Mouse (Mus musculus) liver, embryonic 15.5 days (tissue): ENCODE measurements around the gene Mff. TPM values are rescaled to one million over a fixed set of nuclear protein-coding genes. Genes with fewer than 3 reads are reported as not detected.

Experiments used
- ATAC-seq: fragments of 200-750 bp; cut with Nextera tagmentation; 2 replicates; pipeline ENCODE4 v1.8.0; 2017; ENCODE audit warnings: moderate number of reproducible peaks, mild to moderate bottlenecking, moderate library complexity; ENCODE audit not compliant: insufficient read depth
- H3K27ac ChIP-seq: fragments of 300-500 bp; sonication (generic); replicated peaks from 2 replicates; pipeline ENCODE4 v1.5.1; 2015; ENCODE audit warnings: mild to moderate bottlenecking, inconsistent platforms
- H3K27me3 ChIP-seq: fragments of 300-500 bp; sonication (generic); 2 replicates; pipeline ENCODE4 v1.6.1; 2015; ENCODE audit warnings: mild to moderate bottlenecking, inconsistent platforms
- H3K36me3 ChIP-seq: fragments of 300-500 bp; sonication (generic); replicated peaks from 2 replicates; pipeline ENCODE4 v1.6.1; 2015; ENCODE audit warnings: moderate library complexity, mild to moderate bottlenecking, inconsistent platforms
- H3K4me1 ChIP-seq: fragments of 300-500 bp; sonication (generic); replicated peaks from 2 replicates; pipeline ENCODE4 v1.6.1; 2015; ENCODE audit warnings: inconsistent platforms
- H3K4me2 ChIP-seq: fragments of 300-500 bp; sonication (generic); 2 replicates; pipeline ENCODE4 v1.6.1; 2015; ENCODE audit warnings: moderate library complexity, mild to moderate bottlenecking, inconsistent platforms
- H3K4me3 ChIP-seq: fragments of 300-500 bp; sonication (generic); replicated peaks from 2 replicates; pipeline ENCODE4 v1.5.1; 2015; ENCODE audit warnings: mild to moderate bottlenecking, inconsistent platforms
- H3K9ac ChIP-seq: fragments of 300-500 bp; sonication (generic); 2 replicates; pipeline ENCODE4 v1.6.1; 2015; ENCODE audit warnings: moderate library complexity, mild to moderate bottlenecking, inconsistent platforms
- H3K9me3 ChIP-seq: fragments of 300-500 bp; sonication (generic); replicated peaks from 2 replicates; pipeline ENCODE4 v1.6.1; 2016; ENCODE audit warnings: inconsistent platforms
- WGBS: fragments of 180-500 bp; shearing (Covaris S2); methylation state at CpG from one replicate; pipeline ENCODE4 v1.1.7; 2015; ENCODE audit warnings: mixed read lengths; ENCODE audit not compliant: insufficient replicate concordance; 5-methylcytosine and 5-hydroxymethylcytosine counted together
- polyA plus RNA-seq: library from polyadenylated mRNA; unstranded; fragments of >200 nt; fragmentation: Nextera tagmentation; extraction: Ambion mirVana; gene quantifications from 2 replicates; pipeline ENCODE4 v1.2.1, GENCODE M21; 2015

Mff gene
- polyA plus RNA-seq, 1 experiment from 2014 or later: 171 TPM

GRCm38 (mm10) chr1:82738066-82738465, 13.4 kb downstream of the Mff start:
- Histone ChIP-seq H3K4me3 (no peak overlapping the region), H3K27ac (no peak overlapping the region), H3K9me3 (no peaks in the 10 kb centered on the region), H3K9ac (no peak overlapping the region), H3K4me1 (0 out of 2 replicates have a peak, but pooled peaks cover 4% of the 10 kb centered on the region), H3K27me3 (no peaks in the 10 kb centered on the region), H3K36me3 (peaks cover 79% of the 10 kb centered on the region), H3K4me2 (no peak overlapping the region)
- 81% methylated on average over 1 of the region's 1 CpGs for WGBS
- no peak for ATAC-seq

DNA sequence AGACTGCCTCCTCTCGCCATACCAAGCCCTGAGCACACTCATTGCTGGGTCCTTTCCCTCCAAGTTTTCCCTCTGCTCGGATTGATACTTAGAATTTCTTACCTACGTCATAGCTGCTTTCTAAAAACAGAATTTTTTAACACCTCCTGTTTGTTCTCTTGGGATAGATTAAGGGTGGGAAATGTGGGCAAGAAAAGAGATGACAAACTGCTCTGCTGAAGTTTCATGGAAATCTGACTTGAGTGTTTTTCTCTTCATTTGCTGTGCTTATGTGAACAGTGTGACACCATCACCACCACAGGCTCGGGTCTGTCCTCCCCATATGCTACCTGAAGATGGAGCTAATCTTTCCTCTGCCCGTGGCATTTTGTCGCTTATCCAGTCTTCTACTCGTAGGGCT, 16.8 kb downstream of the Mff start:
- 83% methylated on average over 7 of the region's 7 CpGs for WGBS
- no peak overlapping the region for H3K9ac ChIP-seq
- peaks cover 66% of the 10 kb centered on the region for H3K36me3 ChIP-seq
- no peaks in the 10 kb centered on the region for H3K27me3 ChIP-seq
- H3K4me1 ChIP-seq: no peaks in the 10 kb centered on the region; the same call in 1 of the 2 replicates
- no peak overlapping the region for H3K4me3 ChIP-seq
- ATAC-seq: no peak
- H3K4me2 ChIP-seq: no peak overlapping the region
- H3K27ac ChIP-seq: no peak overlapping the region
- H3K9me3 ChIP-seq: no peaks in the 10 kb centered on the region

DNA sequence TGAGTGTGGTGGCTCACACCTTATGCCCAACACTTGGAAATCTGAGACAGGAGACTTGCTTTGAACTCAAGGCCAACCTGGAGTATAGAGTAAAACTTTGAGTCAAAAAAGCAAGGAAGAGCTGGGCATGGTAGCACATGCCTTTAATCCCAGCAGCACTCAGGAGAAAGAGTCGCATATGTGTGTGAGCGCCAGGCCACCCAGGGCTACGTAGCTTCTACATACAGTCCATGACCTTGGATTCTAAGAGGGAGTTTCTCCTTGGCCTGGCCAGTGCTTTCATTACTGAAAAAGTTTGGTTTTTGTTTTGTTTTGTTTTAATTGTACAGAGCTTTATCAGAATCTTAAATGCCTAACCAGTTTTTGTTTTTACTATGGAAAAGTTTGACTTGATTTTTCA, 19.3 kb downstream of the Mff start:
- no peaks in the 10 kb centered on the region for H3K9me3 ChIP-seq
- peaks cover 6% of the 10 kb centered on the region for H3K4me1 ChIP-seq
- no peak for ATAC-seq
- H3K27ac ChIP-seq: no peak overlapping the region
- 86% methylated on average over 3 of the region's 3 CpGs for WGBS
- H3K4me3 ChIP-seq: no peak overlapping the region
- no peaks in the 10 kb centered on the region for H3K27me3 ChIP-seq
- no peak overlapping the region for H3K9ac ChIP-seq
- H3K4me2 ChIP-seq: no peak overlapping the region
- H3K36me3 ChIP-seq: peaks cover 54% of the 10 kb centered on the region

DNA sequence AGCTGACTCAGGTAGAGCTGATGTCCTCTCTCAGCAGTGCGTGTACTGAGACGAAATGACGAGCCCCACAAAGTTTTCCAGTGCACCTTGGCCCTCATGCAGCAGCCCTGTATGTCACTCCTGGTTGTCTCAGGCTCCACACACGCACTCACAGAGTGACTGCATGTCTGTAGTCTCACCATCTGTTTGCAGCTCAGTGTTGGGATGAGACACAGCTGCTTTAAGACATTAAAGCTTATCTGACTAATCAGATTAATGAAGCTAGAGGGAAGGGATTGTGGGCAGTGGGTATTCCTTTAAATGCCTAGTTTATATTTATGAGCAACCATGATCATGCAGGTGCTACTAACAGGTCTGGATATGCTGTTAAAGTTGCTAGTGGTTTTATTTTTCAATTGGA, 21.7 kb downstream of the Mff start:
- ATAC-seq: no peak
- Histone ChIP-seq H3K27ac (no peak overlapping the region), H3K4me1 (peaks cover 6% of the 10 kb centered on the region), H3K4me3 (no peak overlapping the region), H3K27me3 (no peaks in the 10 kb centered on the region), H3K9ac (no peak overlapping the region), H3K4me2 (no peak overlapping the region), H3K9me3 (no peaks in the 10 kb centered on the region), H3K36me3 (peaks cover 49% of the 10 kb centered on the region)
- WGBS: 78% methylated on average over 4 of the region's 4 CpGs

DNA sequence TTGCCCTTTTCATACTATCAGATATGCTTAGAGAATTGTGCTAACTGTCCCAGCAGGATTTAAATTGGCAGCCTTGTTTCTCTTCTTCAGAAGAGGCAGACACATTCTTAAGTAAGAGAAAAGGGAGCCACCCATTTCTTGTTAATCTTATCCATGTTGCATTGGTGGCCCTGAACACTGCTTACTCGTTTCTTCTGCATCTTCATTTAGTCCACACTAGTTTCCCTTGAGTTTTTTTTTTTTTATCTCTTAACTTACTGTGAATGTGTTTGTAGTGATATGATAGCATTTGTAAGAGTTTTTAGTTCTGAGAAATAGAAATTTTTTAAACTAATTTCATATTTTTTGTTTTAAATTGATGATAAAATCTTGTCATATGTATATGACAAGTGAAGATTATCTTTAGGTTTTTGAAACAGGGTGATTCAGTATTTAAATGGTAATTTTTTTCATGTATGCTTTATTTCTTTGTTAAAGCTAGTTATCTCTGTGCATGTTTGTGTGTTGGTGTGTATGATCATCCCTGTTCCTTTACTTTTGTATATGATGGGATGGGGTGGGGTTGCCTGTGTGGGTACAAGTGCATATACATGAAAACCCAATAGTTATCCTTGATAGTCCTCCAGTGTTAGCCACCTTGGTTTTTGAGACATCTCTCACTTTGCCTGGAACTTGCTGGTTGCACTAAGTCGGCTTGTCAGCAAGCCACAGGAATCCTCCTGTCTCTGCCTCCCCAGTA, 23.2 kb downstream of the Mff start:
- Histone ChIP-seq H3K4me3 (no peak overlapping the region), H3K9ac (no peak overlapping the region), H3K4me1 (peaks cover 6% of the 10 kb centered on the region), H3K27me3 (no peaks in the 10 kb centered on the region), H3K4me2 (no peak overlapping the region), H3K27ac (0 out of 2 replicates have a peak overlapping the region, but pooled peaks have one; percentile 29), H3K9me3 (no peaks in the 10 kb centered on the region), H3K36me3 (peaks cover 49% of the 10 kb centered on the region)
- peak; percentile 52; the same call in 1 of the 2 replicates for ATAC-seq
- WGBS: 51% methylated on average over 2 of the region's 2 CpGs

- Histone ChIP-seq H3K9ac (no peak overlapping the region), H3K27me3 (no peaks in the 10 kb centered on the region), H3K4me1 (no peaks in the 10 kb centered on the region), H3K4me3 (no peak overlapping the region), H3K9me3 (no peaks in the 10 kb centered on the region), H3K36me3 (peaks cover 47% of the 10 kb centered on the region), H3K4me2 (no peak overlapping the region), H3K27ac (no peak overlapping the region)
- 69% methylated on average over 1 of the region's 1 CpGs for WGBS
- 0 out of 2 replicates have a peak, but pooled peaks have one; percentile 18 for ATAC-seq
Observed at GRCm38 (mm10) chr1:82759520-82759919, 34.8 kb downstream of the Mff start.

DNA sequence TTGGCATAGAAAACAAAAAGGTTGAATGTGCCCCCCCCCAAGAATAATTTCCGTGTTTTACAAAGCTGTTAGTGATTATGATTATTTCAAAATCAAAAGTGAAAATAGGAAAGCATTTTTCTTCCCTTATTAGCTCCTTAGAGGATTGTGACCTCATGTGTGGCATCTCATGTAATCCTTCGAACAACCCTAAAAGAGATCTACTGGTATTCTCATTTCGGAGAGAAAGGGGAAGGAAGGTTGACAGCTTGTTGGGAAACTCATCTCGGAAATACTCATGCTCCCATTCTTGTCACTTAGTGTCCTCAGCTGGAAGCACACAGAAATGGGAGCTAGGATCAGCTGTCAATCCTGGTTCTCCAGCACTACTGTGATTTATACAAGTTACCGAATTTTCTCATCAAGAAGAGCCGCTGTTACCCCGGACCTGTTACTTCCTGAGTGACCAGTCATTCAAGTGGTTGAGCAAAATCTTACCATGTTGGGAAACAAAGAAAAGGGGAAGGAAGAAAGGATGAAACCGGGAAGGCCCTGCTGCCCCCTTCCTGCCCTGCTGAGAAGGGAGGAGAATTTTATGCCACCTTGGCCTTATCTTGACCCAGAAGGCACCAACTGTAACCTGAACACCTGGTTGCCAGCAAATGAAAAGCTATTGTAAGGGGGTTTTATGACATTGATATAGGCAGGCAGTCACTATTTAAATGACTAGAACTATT, 36.9 kb downstream of the Mff start:
- Histone ChIP-seq H3K4me1 (no peaks in the 10 kb centered on the region), H3K9me3 (no peaks in the 10 kb centered on the region), H3K9ac (no peak overlapping the region), H3K4me2 (no peak overlapping the region), H3K36me3 (peaks cover 28% of the 10 kb centered on the region; the same call in 1 of the 2 replicates), H3K27me3 (no peaks in the 10 kb centered on the region), H3K27ac (no peak overlapping the region), H3K4me3 (no peak overlapping the region)
- no peak; the same call in 1 of the 2 replicates for ATAC-seq
- 54% methylated on average over 8 of the region's 8 CpGs for WGBS

DNA sequence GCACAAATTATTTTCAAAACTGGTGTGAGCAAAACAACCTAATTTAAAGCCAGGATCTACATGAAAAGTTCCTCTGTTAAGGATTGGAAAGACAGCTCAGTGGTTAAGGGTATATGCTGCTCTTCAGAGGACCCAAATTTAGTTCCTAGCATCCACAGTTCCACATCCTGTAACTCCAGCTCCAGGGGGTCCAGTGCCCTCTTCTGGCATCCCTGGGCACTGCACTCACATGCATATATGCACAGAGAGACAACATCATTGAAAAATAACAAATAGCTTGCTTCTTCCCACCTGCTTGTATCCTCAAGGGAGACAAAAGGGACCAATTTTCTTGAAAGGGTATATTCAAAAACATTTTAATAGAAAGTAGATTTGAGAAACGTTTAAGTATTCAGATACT, 37.6 kb downstream of the Mff start:
- Histone ChIP-seq H3K4me3 (no peak overlapping the region), H3K27me3 (no peaks in the 10 kb centered on the region), H3K4me2 (no peak overlapping the region), H3K36me3 (peaks cover 23% of the 10 kb centered on the region; the same call in 1 of the 2 replicates), H3K9ac (no peak overlapping the region), H3K9me3 (no peaks in the 10 kb centered on the region), H3K4me1 (no peaks in the 10 kb centered on the region), H3K27ac (no peak overlapping the region)
- WGBS: 69% methylated on average over 1 of the region's 1 CpGs
- no peak for ATAC-seq

DNA sequence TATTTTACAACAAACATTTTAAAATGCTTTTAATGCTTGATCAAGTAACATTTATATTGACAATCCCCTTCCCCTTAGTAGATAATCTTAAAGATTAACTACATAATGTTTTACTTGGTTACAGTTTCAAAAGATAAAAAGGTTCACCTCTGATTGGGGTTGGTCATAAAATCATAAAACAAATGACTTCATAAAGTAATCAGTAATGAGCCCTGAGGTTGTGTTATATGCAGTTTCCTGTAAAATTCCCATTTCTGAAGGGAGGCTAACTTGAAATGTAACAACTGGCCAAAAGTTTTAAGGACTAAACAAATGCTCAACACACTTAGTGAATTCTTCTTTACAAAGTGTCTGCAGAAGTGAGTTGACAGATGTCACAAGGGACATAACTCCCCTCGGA, 41.5 kb downstream of the Mff start:
- Histone ChIP-seq H3K4me2 (no peak overlapping the region), H3K9ac (no peak overlapping the region), H3K4me1 (no peaks in the 10 kb centered on the region), H3K36me3 (0 out of 2 replicates have a peak, but pooled peaks cover 8% of the 10 kb centered on the region), H3K4me3 (no peak overlapping the region), H3K27me3 (no peaks in the 10 kb centered on the region), H3K9me3 (no peaks in the 10 kb centered on the region), H3K27ac (no peak overlapping the region)
- no peak for ATAC-seq
- 51% methylated on average over 1 of the region's 1 CpGs for WGBS

GRCm38 (mm10) chr1:82766641-82767040, 42.0 kb downstream of the Mff start:
- Histone ChIP-seq H3K9ac (no peak overlapping the region), H3K4me2 (no peak overlapping the region), H3K4me3 (no peak overlapping the region), H3K4me1 (no peaks in the 10 kb centered on the region), H3K27ac (no peak overlapping the region), H3K9me3 (no peaks in the 10 kb centered on the region), H3K27me3 (no peaks in the 10 kb centered on the region), H3K36me3 (0 out of 2 replicates have a peak, but pooled peaks cover 7% of the 10 kb centered on the region)
- no peak for ATAC-seq
- 65% methylated on average over 4 of the region's 4 CpGs for WGBS

GRCm38 (mm10) chr1:82768269-82768668, 43.6 kb downstream of the Mff start, which contains the start of gene Tm4sf20:
Gene Tm4sf20 (minus strand): TSS chr1:82768461.
- H3K4me2 ChIP-seq: no peak within 1 kb of the TSS
- H3K4me3 ChIP-seq: no peak within 1 kb of the TSS
- no peaks in the 10 kb centered on the region for H3K9me3 ChIP-seq
- no peak within 1 kb of the TSS for H3K27ac ChIP-seq
- H3K36me3 ChIP-seq: no peaks in the 10 kb centered on the region
- no peak within 1 kb of the TSS for H3K9ac ChIP-seq
- 44% methylated on average over 5 of the region's 5 CpGs for WGBS
- H3K27me3 ChIP-seq: no peaks in the 10 kb centered on the region
- ATAC-seq: no peak
- H3K4me1 ChIP-seq: no peaks in the 10 kb centered on the region
